Mouse (Mus musculus) brain, adult 2 months (tissue): ENCODE results near the gene Panx2.

Experiments used
- DNase-seq: peaks from one replicate; pipeline ENCODE4 v3.0.0; 2011; ENCODE audit warnings: low read depth, low spot score

The Panx2 gene

GRCm38 (mm10) chr15:89059161-89059931 is at the start of gene Panx2:
Gene Panx2 (plus strand): TSS chr15:89059734.
- peak; percentile 78 for DNase-seq

DNA sequence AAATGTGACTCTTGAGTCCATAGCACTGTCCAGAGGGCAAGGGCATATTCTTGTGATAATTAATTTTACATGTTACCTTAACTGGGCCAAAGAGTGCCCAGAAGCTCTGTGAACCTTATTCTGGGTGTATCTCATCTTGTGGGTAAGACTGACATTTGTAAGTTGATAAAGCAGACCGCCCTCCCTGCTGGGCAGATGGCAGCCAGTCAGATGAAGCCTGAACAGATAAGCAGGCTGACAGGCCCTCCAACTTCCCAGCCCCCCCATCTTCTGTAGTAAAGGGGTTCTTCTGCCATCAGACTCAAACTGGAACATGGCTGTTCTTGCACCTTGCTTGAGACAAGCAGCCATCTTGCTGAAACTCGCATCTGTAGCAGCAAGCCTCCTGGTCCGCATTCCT is 42.8 kb upstream of the Panx2 start:
- no peak for DNase-seq

DNA sequence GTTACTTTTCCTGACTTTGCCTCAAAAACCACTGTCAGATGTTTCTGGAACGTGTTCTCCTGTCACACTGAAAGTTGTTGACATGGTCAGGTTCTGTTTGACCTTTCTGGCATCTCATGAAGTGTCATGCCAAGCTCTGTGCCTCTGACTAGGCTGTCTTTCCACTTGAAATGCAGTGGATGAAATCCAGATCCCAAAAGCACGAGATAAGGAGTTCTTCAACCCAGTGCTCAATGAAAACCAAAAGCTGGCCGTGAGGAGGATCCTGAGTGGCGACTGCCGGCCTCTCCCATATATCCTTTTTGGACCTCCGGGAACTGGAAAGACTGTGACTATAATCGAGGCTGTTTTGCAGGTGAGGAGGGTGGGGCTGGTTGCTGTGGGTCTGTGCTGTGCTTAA is 39.4 kb upstream of the Panx2 start:
- DNase-seq: no peak

DNA sequence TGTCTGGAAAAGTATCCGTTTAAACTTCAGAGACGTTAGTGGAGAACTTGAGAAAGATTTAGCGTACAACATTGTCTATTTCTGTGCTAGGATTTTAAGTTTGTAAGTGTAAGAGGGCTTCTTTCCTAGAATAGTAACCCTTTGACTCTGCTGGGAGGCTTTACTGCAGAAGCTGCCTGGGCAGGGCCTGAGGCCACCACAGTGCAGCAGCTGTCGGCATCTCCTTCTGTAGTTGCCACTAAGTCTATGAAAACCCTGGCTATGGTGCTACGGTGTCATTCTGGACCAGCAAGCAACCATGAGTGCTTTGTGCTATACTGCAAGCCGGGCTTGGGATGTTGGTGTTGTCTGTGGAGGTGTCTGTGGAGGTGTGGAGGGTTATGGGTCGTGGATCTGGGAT is 39.0 kb upstream of the Panx2 start:
- DNase-seq: no peak

DNA sequence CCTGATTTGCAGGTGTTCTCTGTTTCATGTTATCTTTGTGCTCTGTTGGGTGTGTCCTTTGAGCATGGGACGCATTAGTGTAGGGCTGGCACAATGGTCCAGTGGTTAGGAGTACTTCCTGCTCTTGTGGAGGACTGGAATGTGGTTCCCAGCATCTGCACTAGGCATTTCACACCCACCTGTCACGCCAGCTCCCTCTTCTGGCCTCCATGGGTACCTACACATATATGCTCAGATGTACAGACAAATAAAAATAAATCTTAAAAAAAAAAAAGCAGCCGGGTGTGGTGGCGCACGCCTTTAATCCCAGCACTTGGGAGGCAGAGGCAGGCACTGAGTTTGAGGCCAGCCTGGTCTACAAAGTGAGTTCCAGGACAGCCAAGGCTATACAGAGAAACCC is 15.2 kb upstream of the Panx2 start:
- no peak for DNase-seq

DNA sequence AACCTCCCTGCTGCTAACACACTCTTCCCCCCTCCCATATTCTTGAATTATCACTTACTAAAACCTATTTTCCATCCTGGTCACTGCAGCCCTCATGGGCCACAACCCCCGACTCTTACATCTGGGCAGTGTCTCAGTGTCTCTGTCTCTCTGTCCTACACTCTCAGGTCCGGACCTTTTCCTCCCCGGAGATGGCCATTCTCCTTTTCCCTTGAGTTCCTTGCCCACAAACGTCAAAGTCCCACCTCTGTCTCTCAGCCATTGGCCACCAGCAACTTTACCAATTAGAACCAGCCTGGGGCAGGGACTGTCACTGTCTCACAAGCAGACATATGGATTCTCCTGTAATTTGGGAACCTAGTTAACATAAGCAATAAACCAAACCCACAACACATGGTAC is 13.2 kb upstream of the Panx2 start:
- DNase-seq: no peak

- no peak for DNase-seq
These were observed 4.9 kb upstream of the Panx2 start for GRCm38 (mm10) chr15:89054666-89055065.

GRCm38 (mm10) chr15:89058736-89059135 is 798 bp upstream of the Panx2 start:
- no peak for DNase-seq

DNA sequence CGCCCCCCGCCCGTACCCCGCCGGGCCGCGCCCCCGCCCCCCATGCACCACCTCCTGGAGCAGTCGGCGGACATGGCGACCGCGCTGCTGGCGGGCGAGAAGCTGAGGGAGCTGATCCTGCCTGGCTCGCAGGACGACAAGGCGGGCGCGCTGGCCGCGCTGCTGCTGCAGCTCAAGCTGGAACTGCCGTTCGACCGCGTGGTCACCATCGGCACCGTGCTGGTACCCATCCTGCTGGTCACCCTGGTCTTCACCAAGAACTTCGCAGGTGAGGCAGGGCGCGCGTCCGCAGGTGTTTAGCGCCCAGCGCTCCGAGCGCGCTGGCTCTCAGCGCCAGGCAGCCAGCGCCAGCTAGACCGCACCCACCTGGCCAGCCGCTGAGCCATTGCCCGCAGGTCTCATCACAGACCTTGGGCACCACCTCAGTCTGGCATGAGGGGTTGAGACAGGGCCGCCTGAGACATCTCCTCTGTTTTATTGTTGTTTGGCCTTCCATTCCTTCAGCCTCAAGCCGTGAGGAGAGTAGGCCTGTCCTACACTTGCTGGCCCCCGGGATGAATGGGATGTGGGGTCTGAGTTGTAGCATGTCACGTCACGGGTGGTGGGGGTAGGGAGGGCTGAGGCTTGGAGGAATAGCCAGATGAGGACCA is 623 bp downstream of the Panx2 start:
- peak; percentile 65 for DNase-seq

- no peak for DNase-seq
These were observed 1.4 kb downstream of the Panx2 start for GRCm38 (mm10) chr15:89060811-89061460.

- DNase-seq: no peak
These were observed 2.4 kb downstream of the Panx2 start for GRCm38 (mm10) chr15:89061761-89062517.

DNA sequence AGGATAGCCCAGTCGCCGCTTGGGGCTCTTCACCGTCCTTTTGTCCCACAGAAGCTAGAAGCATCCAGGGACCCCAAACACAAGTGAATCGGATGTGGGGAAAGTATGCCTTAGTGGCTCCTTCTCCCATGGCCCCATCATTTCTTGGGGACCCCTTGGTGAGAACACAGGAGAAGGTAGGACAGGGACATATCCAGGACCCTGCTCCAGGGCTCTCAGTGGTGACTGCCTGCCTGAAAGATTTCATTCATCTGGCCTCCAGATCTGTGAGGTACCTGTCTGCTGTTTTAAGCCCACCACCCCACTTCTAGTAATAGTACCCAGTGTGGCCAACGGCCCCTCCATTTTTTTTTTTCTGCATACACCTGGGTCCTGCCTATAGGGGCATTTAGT is 3.0 kb downstream of the Panx2 start:
- no peak for DNase-seq

DNA sequence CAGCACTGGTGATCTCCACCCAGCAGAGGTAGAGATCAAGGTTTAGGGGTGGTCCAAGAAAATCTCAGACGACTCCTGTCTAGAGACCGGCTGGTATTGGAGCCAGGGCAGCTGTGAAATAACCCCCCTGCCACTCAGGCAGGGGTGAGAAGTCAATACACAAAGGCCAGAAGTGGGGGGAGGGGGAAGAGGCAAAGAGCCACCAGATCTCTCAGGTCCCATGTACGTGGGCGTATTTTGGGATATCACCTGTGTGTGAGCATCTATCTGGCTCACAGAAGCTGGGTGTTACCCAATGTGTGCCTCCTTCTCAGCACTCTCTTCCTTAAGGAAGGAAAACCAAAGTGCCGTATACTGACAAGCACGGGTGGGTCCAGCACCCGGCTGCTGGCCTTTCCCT is 3.5 kb downstream of the Panx2 start:
- DNase-seq: no peak

- peak; percentile 95 for DNase-seq
These were observed 4.0 kb downstream of the Panx2 start for GRCm38 (mm10) chr15:89063536-89063935.

DNA sequence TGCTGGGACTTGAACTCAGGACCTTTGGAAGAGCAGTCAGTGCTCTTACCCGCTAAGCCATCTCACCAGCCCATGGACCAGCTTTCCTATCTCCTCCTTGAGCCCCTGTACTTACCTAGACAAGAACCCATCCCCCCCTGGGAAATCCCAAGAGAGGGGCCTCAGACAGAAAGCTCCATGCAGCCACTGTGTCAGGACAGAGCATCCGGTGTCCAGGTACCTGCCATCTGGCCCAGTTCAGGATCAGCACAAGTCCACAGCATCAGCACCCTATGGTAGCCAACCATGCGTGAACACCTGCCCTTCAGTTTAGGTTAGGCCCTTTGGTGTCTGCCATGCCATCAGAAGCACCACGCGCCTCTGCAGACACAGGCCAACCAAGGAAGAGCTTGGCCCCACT is 5.4 kb downstream of the Panx2 start:
- no peak for DNase-seq

DNA sequence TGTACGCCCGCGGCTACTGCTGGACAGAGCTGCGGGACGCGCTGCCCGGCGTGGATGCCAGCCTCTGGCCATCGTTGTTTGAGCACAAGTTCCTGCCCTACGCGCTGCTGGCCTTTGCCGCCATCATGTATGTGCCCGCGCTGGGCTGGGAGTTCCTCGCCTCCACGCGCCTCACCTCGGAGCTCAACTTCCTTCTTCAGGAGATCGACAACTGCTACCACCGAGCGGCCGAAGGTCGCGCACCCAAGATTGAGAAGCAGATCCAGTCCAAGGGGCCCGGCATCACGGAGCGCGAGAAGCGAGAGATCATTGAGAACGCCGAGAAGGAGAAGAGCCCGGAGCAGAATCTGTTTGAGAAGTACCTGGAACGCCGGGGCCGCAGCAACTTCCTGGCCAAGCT is 8.1 kb downstream of the Panx2 start:
- DNase-seq: no peak

DNA sequence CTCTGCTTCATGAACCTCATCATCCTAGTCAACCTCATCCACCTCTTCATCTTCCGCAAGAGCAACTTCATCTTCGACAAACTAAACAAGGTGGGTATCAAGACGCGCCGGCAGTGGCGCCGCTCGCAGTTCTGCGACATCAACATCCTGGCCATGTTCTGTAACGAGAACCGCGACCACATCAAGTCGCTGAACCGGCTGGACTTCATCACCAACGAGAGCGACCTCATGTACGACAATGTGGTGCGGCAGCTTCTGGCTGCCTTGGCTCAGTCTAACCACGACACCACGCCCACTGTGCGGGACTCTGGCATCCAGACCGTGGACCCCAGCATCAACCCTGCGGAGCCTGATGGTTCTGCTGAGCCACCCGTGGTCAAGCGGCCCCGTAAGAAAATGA is 8.7 kb downstream of the Panx2 start:
- no peak for DNase-seq

DNA sequence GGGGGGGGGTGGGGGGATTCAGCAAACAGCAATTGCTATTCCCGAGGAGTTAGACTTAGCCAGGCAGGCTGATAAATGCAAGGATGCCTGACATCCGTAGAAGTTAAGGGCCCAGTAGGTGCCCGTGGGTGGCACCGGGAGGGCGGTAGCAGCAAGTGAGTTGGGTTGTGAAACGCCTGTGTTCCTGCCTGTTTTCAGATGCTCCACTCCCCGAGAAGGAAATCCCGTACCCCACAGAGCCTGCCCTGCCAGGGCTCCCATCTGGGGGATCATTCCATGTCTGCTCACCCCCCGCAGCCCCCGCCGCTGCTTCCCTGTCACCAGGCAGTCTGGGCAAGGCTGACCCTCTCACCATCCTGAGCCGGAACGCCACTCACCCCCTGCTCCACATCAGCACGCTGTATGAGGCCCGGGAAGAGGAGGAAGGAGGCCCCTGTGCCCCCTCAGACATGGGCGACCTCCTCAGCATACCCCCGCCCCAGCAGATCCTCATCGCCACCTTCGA is 9.9 kb downstream of the Panx2 start:
- DNase-seq: no peak

DNA sequence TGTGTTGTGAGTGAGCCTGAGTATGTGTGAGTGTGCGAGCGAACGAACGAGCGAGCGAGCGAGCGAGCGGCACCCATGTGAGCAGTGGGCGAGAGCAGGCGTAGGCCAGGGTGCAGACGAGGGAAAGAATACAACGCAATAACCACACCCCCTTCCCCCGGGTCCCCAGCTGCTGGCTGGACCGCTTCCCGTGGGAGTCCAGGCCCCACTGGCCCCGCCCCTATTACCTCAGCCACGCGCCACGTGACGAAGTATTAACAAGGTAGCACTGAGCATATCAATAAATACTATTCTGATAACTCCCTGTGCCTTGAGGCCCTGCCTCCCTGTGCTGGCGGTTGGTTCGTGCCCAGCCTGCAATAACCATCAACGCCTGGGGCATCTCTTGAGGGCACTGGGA is 11.1 kb downstream of the Panx2 start:
- peak; percentile 45 for DNase-seq

DNA sequence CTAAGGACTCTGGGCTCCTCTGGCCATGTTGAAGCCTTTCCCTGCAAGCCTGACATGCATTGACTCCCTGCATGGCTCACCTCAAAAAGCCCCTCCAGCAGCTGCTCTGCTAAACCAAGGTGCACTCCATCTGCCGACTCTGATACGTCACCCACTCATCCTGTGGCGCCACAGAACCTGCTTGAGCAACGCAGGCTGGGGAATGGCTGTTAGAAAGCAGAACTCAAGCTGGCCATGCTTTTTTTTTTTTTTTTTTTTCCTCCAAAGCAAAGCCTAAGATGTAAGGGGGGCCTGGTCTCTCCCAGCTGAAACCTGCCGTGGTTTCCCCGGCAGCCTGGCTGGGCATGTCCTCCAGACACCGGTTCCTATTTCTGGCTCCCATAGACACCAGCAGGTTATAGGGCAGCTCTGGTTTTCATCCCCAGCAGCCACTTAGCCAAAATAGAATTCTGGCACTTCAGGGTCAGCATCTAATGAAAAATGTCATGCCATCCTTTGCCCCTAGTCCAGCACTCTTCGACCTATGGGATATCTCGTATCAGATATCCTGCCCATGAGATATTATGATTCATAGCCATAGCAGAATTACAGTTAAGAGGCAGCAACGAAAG is 14.6 kb downstream of the Panx2 start:
- peak; percentile 70 for DNase-seq

DNA sequence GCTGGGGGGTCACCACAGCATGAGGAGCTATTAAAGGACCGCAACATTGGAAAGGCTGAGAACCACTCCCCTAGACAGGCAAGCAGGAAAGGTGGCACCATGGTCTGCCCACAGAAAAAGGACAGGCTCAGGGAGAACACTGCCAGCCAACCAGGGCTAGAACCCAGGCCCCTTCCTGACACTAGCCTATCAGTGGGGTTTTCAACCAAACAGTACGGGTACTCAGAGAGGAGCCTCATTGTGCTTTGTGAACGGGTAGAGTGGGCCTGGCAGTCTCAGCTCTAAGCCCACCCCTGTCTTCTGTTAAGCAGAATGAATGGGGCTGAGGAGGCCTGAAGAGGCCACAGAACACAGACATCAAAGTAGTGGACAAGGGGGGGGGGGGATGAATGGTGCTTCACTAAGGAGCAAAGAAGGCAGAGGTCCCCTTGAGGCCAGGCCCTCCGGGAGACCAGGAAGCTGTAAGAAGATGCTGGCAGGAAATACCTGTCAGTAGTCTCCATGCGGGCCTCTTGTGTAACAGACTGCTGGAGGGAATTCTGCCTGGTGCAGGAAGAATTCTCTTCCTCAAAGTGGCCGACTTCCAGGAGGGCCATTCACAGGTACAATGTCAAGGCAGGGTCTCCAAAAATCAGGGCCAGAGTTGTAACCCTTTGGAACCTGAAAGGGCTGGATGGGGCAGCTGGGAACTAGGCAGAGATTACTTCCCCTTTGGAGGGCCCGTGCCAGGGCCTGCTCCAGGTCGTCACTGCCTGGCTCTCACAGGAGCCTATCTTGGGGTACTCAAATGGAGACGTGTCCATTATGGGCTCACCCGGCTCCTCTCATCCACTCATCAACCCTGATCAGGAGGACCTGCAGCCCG is 15.3 kb downstream of the Panx2 start, which contains the start of gene Trabd:
Trabd (plus strand) TSS at position 512 of the 865 bp plus-strand sequence.
- DNase-seq: peak; percentile 50
